Mouse (Mus musculus) kidney, embryonic 15.5 days (tissue): ENCODE data around the gene Atp6v0e2. TPM values are rescaled to one million over a fixed set of nuclear protein-coding genes. Genes with fewer than 3 reads are reported as not detected.

ENCODE experiments used
- ATAC-seq: fragments of 200-750 bp; cut with Nextera tagmentation; replicated peaks from 2 replicates; pipeline ENCODE4 v1.8.0; 2017; ENCODE audit warnings: moderate TSS enrichment; ENCODE audit not compliant: low FRiP score
- H3K27ac ChIP-seq: fragments of 300-500 bp; sonication (generic); 2 replicates; pipeline ENCODE4 v1.5.1; 2015; ENCODE audit warnings: mild to moderate bottlenecking, inconsistent platforms
- H3K27me3 ChIP-seq: fragments of 300-500 bp; sonication (generic); 2 replicates; pipeline ENCODE4 v1.6.1; 2015; ENCODE audit warnings: inconsistent platforms
- H3K36me3 ChIP-seq: fragments of 300-500 bp; sonication (generic); 2 replicates; pipeline ENCODE4 v1.6.1; 2015; ENCODE audit warnings: inconsistent platforms
- H3K4me1 ChIP-seq: fragments of 300-500 bp; sonication (generic); 2 replicates; pipeline ENCODE4 v1.6.1; 2015; ENCODE audit warnings: inconsistent platforms
- H3K4me2 ChIP-seq: fragments of 300-500 bp; sonication (generic); 2 replicates; pipeline ENCODE4 v1.6.1; 2015; ENCODE audit warnings: moderate library complexity, mild to moderate bottlenecking, inconsistent platforms
- H3K4me3 ChIP-seq: fragments of 300-500 bp; sonication (generic); replicated peaks from 2 replicates; pipeline ENCODE4 v1.5.1; 2015; ENCODE audit warnings: mild to moderate bottlenecking, inconsistent platforms
- H3K9ac ChIP-seq: fragments of 300-500 bp; sonication (generic); 2 replicates; pipeline ENCODE4 v1.6.1; 2015; ENCODE audit warnings: mild to moderate bottlenecking, inconsistent platforms
- H3K9me3 ChIP-seq: fragments of 300-500 bp; sonication (generic); replicated peaks from 2 replicates; pipeline ENCODE4 v1.6.1; 2016; ENCODE audit warnings: inconsistent platforms
- WGBS: fragments of 180-500 bp; shearing (Covaris S2); methylation state at CpG from one replicate; pipeline ENCODE4 v1.1.7; 2015; ENCODE audit warnings: mixed read lengths; 5-methylcytosine and 5-hydroxymethylcytosine counted together
- polyA plus RNA-seq: library from polyadenylated mRNA; unstranded; fragments of >200 nt; fragmentation: Nextera tagmentation; extraction: Ambion mirVana; gene quantifications from 2 replicates; pipeline ENCODE4 v1.2.1, GENCODE M21; 2015

Atp6v0e2 gene
- polyA plus RNA-seq, 1 experiment from 2014 or later, result 29.6 TPM

DNA sequence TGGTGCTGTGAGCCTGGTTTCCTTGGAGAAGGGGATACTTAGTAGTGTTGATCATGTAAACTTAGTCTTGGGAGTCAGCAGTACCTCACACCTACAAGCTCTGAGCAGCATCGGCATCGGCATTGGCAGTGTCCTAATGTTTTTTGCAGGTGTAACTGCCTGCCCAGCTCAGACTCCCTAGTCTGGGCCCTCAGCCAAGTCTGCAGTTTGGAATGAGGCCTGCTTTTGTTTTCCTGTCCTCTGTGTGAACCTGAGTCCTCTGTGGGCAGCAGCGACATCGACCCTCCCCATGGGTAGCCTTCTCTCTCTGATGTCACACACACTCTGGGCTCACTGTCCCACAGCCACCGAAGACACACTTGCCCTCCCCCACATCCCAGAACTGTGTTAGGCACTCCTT, 28.9 kb downstream of the Atp6v0e2 start:
- Histone ChIP-seq H3K4me1 (peaks cover 34% of the 10 kb centered on the region), H3K9me3 (no peaks in the 10 kb centered on the region), H3K36me3 (peaks cover 6% of the 10 kb centered on the region), H3K27ac (peak overlapping the region; percentile 67), H3K9ac (no peak overlapping the region), H3K4me2 (no peak overlapping the region), H3K27me3 (no peaks in the 10 kb centered on the region), H3K4me3 (no peak overlapping the region)
- peak; percentile 26 for ATAC-seq
- WGBS, result 25% methylated on average over 5 of the region's 5 CpGs

DNA sequence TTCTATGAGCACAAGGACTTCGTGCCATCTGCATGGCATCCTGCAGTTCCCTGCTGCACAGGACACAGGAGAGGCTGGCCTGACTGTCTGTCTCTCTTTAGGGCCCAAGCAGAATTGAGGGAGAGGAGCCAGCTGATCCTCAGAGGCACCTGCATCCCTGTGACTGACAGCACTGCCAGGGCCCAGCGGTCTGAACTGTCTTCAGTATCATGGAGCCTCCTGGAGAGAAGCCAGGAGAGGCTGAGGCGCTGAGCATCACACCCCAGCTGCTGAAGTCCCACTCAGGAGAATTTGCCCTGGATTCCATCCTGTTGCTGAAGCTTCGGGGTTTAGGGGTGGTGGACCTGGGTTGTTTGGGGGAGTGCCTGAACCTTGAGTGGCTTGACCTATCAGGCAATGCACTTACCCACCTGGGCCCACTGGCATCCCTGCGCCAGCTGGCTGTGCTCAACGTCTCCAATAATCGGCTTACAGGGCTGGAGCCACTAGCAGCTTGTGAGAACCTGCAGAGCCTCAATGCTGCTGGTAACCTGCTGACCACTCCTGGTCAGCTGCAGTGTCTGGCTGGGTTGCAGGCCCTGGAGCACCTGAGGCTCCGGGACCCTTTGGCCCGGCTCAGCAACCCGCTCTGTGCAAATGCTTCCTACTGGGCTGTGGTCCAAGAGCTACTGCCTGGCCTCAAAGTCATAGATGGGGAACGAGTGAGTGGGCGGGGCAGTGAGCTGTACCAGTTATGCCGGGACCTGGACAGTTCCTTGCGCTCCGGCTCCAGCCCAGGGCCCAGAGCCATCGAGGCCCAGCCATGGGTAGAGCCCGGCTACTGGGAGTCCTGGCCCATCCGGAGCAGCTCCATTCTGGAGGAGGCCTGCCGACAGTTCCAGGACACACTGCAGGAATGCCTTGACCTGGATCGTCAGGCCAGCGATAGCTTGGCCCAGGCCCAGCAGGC, 30.9 kb downstream of the Atp6v0e2 start:
- Histone ChIP-seq H3K4me2 (no peak overlapping the region), H3K4me3 (no peak overlapping the region), H3K9ac (no peak overlapping the region), H3K36me3 (peaks cover 6% of the 10 kb centered on the region; the same call in 1 of the 2 replicates), H3K27me3 (no peaks in the 10 kb centered on the region), H3K9me3 (no peaks in the 10 kb centered on the region), H3K4me1 (peaks cover 54% of the 10 kb centered on the region), H3K27ac (peak overlapping the region; percentile 82)
- WGBS, result 57% methylated on average over 21 of the region's 21 CpGs
- peak; percentile 31 for ATAC-seq

- 59% methylated on average over 8 of the region's 8 CpGs for WGBS
- Histone ChIP-seq H3K9ac (no peak overlapping the region), H3K36me3 (peaks cover 6% of the 10 kb centered on the region; the same call in 1 of the 2 replicates), H3K9me3 (no peaks in the 10 kb centered on the region), H3K27ac (peak overlapping the region; percentile 82), H3K4me2 (no peak overlapping the region), H3K27me3 (no peaks in the 10 kb centered on the region), H3K4me1 (peaks cover 55% of the 10 kb centered on the region), H3K4me3 (no peak overlapping the region)
- no peak for ATAC-seq
Observed at GRCm38 (mm10) chr6:48569065-48569807, 31.8 kb downstream of the Atp6v0e2 start.

DNA sequence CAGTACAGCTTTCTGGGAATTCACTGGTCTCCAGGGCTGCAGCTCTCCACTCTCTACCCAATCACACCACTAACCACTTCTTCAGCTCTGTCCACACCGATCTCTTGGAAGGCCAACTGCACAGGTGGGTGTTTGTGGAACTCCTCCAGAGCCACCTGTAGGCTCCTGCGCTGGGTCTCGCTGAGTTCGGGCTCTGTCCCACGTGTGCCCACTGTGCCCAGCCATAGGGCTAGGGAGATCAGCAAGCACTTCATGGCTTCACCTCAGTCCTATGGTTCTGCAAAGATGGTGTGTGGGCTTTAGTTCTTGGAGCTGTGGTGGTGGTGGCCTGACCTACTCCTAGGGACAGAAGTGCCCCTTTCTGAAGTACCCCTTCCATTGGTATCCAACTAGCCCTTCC, 34.6 kb downstream of the Atp6v0e2 start:
- no peak for ATAC-seq
- no peak overlapping the region for H3K9ac ChIP-seq
- H3K36me3 ChIP-seq, result no peaks in the 10 kb centered on the region
- no peaks in the 10 kb centered on the region for H3K27me3 ChIP-seq
- peak overlapping the region; percentile 12 for H3K4me3 ChIP-seq
- peak overlapping the region; percentile 75 for H3K27ac ChIP-seq
- 91% methylated on average over 5 of the region's 5 CpGs for WGBS
- no peaks in the 10 kb centered on the region for H3K9me3 ChIP-seq
- H3K4me1 ChIP-seq, result peaks cover 41% of the 10 kb centered on the region
- H3K4me2 ChIP-seq, result peak overlapping the region; percentile 47

- 10% methylated on average over 6 of the region's 6 CpGs for WGBS
- Histone ChIP-seq H3K36me3 (no peaks in the 10 kb centered on the region), H3K9me3 (no peaks in the 10 kb centered on the region), H3K4me1 (peaks cover 43% of the 10 kb centered on the region), H3K27ac (peak within 1 kb of the TSS; percentile 75), H3K4me3 (peak within 1 kb of the TSS; percentile 12), H3K27me3 (no peaks in the 10 kb centered on the region), H3K4me2 (peak within 1 kb of the TSS; percentile 47), H3K9ac (no peak within 1 kb of the TSS)
- peak; percentile 58 for ATAC-seq
Observed at GRCm38 (mm10) chr6:48572572-48573061, 35.2 kb downstream of the Atp6v0e2 start, which contains the start of gene Rarres2. Gene Rarres2, minus strand, starts transcription at chr6:48572789.

- H3K27me3 ChIP-seq, result no peaks in the 10 kb centered on the region
- peak overlapping the region; percentile 72 for H3K27ac ChIP-seq
- H3K36me3 ChIP-seq, result no peaks in the 10 kb centered on the region
- H3K9me3 ChIP-seq, result no peaks in the 10 kb centered on the region
- no peak overlapping the region for H3K4me2 ChIP-seq
- H3K4me1 ChIP-seq, result peaks cover 43% of the 10 kb centered on the region
- ATAC-seq, result peak; percentile 49; the same call in 1 of the 2 replicates
- no peak overlapping the region for H3K9ac ChIP-seq
- no peak overlapping the region for H3K4me3 ChIP-seq
- 25% methylated on average over 10 of the region's 10 CpGs for WGBS
Observed at GRCm38 (mm10) chr6:48573280-48573679, 35.9 kb downstream of the Atp6v0e2 start.

DNA sequence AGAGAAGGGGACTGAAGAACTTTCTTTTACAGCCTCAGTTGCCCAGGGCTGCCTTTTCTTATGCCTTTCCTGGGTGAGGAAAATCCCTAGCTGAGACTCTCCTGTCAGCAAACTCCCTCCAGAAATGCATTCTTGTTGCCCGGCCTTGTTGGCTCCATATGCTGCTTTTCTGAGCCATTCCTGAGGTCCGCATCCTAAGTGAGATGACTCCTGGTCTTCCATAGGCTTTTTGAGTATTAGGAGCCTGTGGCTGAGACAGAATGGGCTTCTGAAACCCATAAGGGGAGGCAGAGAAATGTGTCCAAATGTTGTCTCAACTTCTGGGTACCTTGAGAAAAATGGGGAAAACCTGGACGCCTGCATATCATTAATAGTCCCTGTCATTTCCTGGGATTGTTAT, 36.6 kb downstream of the Atp6v0e2 start:
- 72% methylated on average over 3 of the region's 3 CpGs for WGBS
- Histone ChIP-seq H3K4me3 (no peak overlapping the region), H3K4me2 (no peak overlapping the region), H3K9ac (no peak overlapping the region), H3K4me1 (peaks cover 41% of the 10 kb centered on the region), H3K9me3 (no peaks in the 10 kb centered on the region), H3K36me3 (no peaks in the 10 kb centered on the region), H3K27ac (no peak overlapping the region), H3K27me3 (no peaks in the 10 kb centered on the region)
- ATAC-seq, result no peak

DNA sequence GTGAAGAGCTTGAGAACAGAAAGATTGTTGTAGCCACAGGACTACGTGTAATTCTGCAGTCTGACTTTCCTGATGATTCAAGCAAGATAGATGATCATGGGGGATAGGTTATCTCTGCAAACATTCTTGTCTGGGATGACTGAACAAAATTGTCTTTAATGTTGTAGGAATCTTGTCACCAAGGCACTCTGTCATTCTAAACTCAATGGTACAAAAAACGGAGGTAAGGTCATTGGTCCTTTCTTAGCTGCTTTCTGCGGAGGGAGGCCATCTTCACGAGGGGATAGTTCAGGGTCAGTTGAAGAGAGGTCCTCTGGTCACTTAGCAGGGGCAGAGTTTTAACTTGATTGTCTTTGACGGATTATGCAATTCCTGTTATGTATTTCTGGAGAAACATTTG, 41.3 kb downstream of the Atp6v0e2 start:
- Histone ChIP-seq H3K9me3 (no peaks in the 10 kb centered on the region), H3K4me2 (no peak overlapping the region), H3K27me3 (no peaks in the 10 kb centered on the region), H3K4me1 (peaks cover 18% of the 10 kb centered on the region), H3K27ac (peak overlapping the region; percentile 61; the same call in 1 of the 2 replicates), H3K4me3 (no peak overlapping the region), H3K9ac (no peak overlapping the region), H3K36me3 (no peaks in the 10 kb centered on the region)
- ATAC-seq, result no peak
- 24% methylated on average over 5 of the region's 5 CpGs for WGBS

GRCm38 (mm10) chr6:48579215-48579648, 41.8 kb downstream of the Atp6v0e2 start:
- Histone ChIP-seq H3K9ac (no peak overlapping the region), H3K4me2 (peak overlapping the region; percentile 6; the same call in 1 of the 2 replicates), H3K4me3 (no peak overlapping the region), H3K36me3 (no peaks in the 10 kb centered on the region), H3K27ac (peak overlapping the region; percentile 61), H3K27me3 (no peaks in the 10 kb centered on the region), H3K4me1 (peaks cover 18% of the 10 kb centered on the region), H3K9me3 (no peaks in the 10 kb centered on the region)
- WGBS, result 26% methylated on average over 5 of the region's 5 CpGs
- 0 out of 2 replicates have a peak, but pooled peaks have one; percentile 12 for ATAC-seq

DNA sequence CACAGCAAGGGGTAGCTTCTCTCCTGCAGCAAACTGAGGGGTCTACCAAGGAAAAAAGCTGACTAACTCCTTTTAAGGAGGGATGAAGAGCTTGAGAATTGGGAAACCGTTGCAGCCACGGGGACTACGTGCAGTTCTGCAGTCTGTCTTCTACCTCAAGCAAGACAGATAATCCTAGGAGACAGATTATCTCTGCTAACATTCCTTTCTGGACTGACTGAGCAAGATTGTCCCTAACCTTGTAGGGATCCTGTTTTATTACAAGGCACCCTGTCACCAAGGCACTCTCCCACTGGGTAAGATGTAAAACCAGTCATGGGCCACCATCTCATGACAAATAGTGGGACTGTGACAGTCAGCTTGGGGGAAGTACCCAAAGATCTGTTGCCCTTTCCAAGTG, 43.8 kb downstream of the Atp6v0e2 start:
- Histone ChIP-seq H3K9ac (no peak overlapping the region), H3K27ac (no peak overlapping the region), H3K36me3 (no peaks in the 10 kb centered on the region), H3K4me2 (no peak overlapping the region), H3K27me3 (no peaks in the 10 kb centered on the region), H3K4me1 (peaks cover 18% of the 10 kb centered on the region), H3K9me3 (no peaks in the 10 kb centered on the region), H3K4me3 (no peak overlapping the region)
- WGBS, result 62% methylated on average over 3 of the region's 3 CpGs
- no peak for ATAC-seq

DNA sequence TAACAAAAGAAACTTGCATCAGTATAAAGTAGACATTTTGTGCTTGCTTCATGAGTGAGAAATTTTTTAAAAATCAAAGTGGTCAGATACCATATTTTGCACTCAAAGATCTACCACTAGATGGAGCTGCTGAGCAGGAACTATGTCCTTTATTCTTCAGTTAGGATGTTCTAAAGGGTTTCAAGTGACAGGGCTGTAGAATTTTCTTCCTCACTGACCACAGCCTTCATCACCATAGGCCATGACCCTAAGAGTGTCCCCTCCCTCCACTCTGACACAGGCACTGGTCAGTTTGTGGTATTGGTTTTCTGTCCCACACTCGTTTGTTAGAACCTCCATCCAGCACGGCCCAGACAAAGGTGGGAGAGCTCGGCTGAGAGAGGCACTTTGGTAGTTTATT, 44.6 kb downstream of the Atp6v0e2 start:
- H3K4me3 ChIP-seq, result no peak overlapping the region
- H3K9me3 ChIP-seq, result no peaks in the 10 kb centered on the region
- H3K9ac ChIP-seq, result no peak overlapping the region
- H3K27ac ChIP-seq, result no peak overlapping the region
- 55% methylated on average over 3 of the region's 3 CpGs for WGBS
- no peaks in the 10 kb centered on the region for H3K27me3 ChIP-seq
- no peaks in the 10 kb centered on the region for H3K36me3 ChIP-seq
- H3K4me1 ChIP-seq, result peaks cover 18% of the 10 kb centered on the region
- no peak for ATAC-seq
- no peak overlapping the region for H3K4me2 ChIP-seq
